Mouse (Mus musculus): Measurements from ENCODE around the gene Sdhc. TPM values are rescaled to one million over a fixed set of nuclear protein-coding genes. Genes with fewer than 3 reads are reported as not detected.

The Sdhc gene
- polyA plus RNA-seq, 1 experiment from 2014 or later, result 295 TPM

- peak within 1 kb of the TSS; percentile 77 for H3K4me2 ChIP-seq (ENCODE audit: low read length)
- under 1% methylated on average over 24 of the region's 24 CpGs for WGBS
- peak within 1 kb of the TSS; percentile 44 for H3K4me3 ChIP-seq (replicated peaks; ENCODE audit: low read depth, low read length)
- no peaks in the 10 kb centered on the region for H3K4me1 ChIP-seq (ENCODE audit: control insufficient read depth, insufficient read depth, low read length)
- no peaks in the 10 kb centered on the region for H3K36me3 ChIP-seq (ENCODE audit: control insufficient read depth, insufficient read depth, low read length)
- no peaks in the 10 kb centered on the region for H3K27me3 ChIP-seq (ENCODE audit: control insufficient read depth, insufficient read depth, low read length)
- no peaks in the 10 kb centered on the region for H3K9me3 ChIP-seq (ENCODE audit: control insufficient read depth, low read length)
- ATAC-seq (ENCODE audit: low FRiP score, low TSS enrichment) (no peak), DNase-seq (peak; percentile 59)
- no peak within 1 kb of the TSS; the same call in 1 of the 2 replicates for H3K27ac ChIP-seq (replicated peaks; ENCODE audit: low read depth, low read length)
- peak within 1 kb of the TSS; percentile 45 for H3K9ac ChIP-seq (replicated peaks; ENCODE audit: low read length)
Observed at GRCm38 (mm10) chr1:171113873-171114299, 36.5 kb downstream of the Sdhc start, which contains the start of gene Cfap126. Cfap126 (plus strand) TSS chr1:171113918.

- Histone ChIP-seq H3K9me3 (ENCODE audit: control insufficient read depth, low read length) (no peaks in the 10 kb centered on the region), H3K27ac (replicated peaks; ENCODE audit: low read depth, low read length) (no peak overlapping the region), H3K9ac (replicated peaks; ENCODE audit: low read length) (no peak overlapping the region), H3K4me3 (replicated peaks; ENCODE audit: low read depth, low read length) (no peak overlapping the region), H3K4me1 (ENCODE audit: control insufficient read depth, insufficient read depth, low read length) (no peaks in the 10 kb centered on the region), H3K36me3 (ENCODE audit: control insufficient read depth, insufficient read depth, low read length) (no peaks in the 10 kb centered on the region), H3K27me3 (ENCODE audit: control insufficient read depth, insufficient read depth, low read length) (no peaks in the 10 kb centered on the region), H3K4me2 (ENCODE audit: low read length) (peak overlapping the region; percentile 77)
- ATAC-seq (ENCODE audit: low FRiP score, low TSS enrichment), result no peak
- DNase-seq, result no peak
- WGBS, result 84% methylated on average over 4 of the region's 4 CpGs
Observed at GRCm38 (mm10) chr1:171112986-171113385, 37.4 kb downstream of the Sdhc start.

GRCm38 (mm10) chr1:171111781-171112575 is 38.4 kb downstream of the Sdhc start:
- Histone ChIP-seq H3K4me3 (replicated peaks; ENCODE audit: low read depth, low read length) (peak overlapping the region; percentile 51), H3K4me1 (ENCODE audit: control insufficient read depth, insufficient read depth, low read length) (no peaks in the 10 kb centered on the region), H3K9me3 (ENCODE audit: control insufficient read depth, low read length) (no peaks in the 10 kb centered on the region), H3K36me3 (ENCODE audit: control insufficient read depth, insufficient read depth, low read length) (no peaks in the 10 kb centered on the region), H3K4me2 (ENCODE audit: low read length) (peak overlapping the region; percentile 55), H3K27ac (replicated peaks; ENCODE audit: low read depth, low read length) (no peak overlapping the region), H3K9ac (replicated peaks; ENCODE audit: low read length) (peak overlapping the region; percentile 37; the same call in 1 of the 2 replicates), H3K27me3 (ENCODE audit: control insufficient read depth, insufficient read depth, low read length) (no peaks in the 10 kb centered on the region)
- DNase-seq (peak; percentile 60), ATAC-seq (ENCODE audit: low FRiP score, low TSS enrichment) (no peak)
- WGBS, result 2% methylated on average over 15 of the region's 15 CpGs

- DNase-seq, result peak; percentile 97
- Histone ChIP-seq H3K4me2 (ENCODE audit: low read length) (peak overlapping the region; percentile 55), H3K36me3 (ENCODE audit: control insufficient read depth, insufficient read depth, low read length) (no peaks in the 10 kb centered on the region), H3K27me3 (ENCODE audit: control insufficient read depth, insufficient read depth, low read length) (no peaks in the 10 kb centered on the region), H3K9me3 (ENCODE audit: control insufficient read depth, low read length) (no peaks in the 10 kb centered on the region), H3K9ac (replicated peaks; ENCODE audit: low read length) (peak overlapping the region; percentile 48), H3K4me1 (ENCODE audit: control insufficient read depth, insufficient read depth, low read length) (no peaks in the 10 kb centered on the region), H3K4me3 (replicated peaks; ENCODE audit: low read depth, low read length) (peak overlapping the region; percentile 51), H3K27ac (replicated peaks; ENCODE audit: low read depth, low read length) (peak overlapping the region; percentile 80)
- peak; percentile 92 for ATAC-seq (ENCODE audit: low FRiP score, low TSS enrichment)
- under 1% methylated on average over 38 of the region's 38 CpGs for WGBS
Observed at GRCm38 (mm10) chr1:171111020-171111780, 39.2 kb downstream of the Sdhc start.

- H3K4me2 ChIP-seq (ENCODE audit: low read length), result peak overlapping the region; percentile 55
- no peak for DNase-seq
- no peaks in the 10 kb centered on the region for H3K4me1 ChIP-seq (ENCODE audit: control insufficient read depth, insufficient read depth, low read length)
- WGBS, result 4% methylated on average over 15 of the region's 15 CpGs
- H3K27ac ChIP-seq (replicated peaks; ENCODE audit: low read depth, low read length), result peak overlapping the region; percentile 80
- ATAC-seq (ENCODE audit: low FRiP score, low TSS enrichment), result peak; percentile 61
- H3K27me3 ChIP-seq (ENCODE audit: control insufficient read depth, insufficient read depth, low read length), result no peaks in the 10 kb centered on the region
- H3K9ac ChIP-seq (replicated peaks; ENCODE audit: low read length), result peak overlapping the region; percentile 48
- H3K9me3 ChIP-seq (ENCODE audit: control insufficient read depth, low read length), result no peaks in the 10 kb centered on the region
- H3K36me3 ChIP-seq (ENCODE audit: control insufficient read depth, insufficient read depth, low read length), result no peaks in the 10 kb centered on the region
- H3K4me3 ChIP-seq (replicated peaks; ENCODE audit: low read depth, low read length), result peak overlapping the region; percentile 51
Observed at GRCm38 (mm10) chr1:171110659-171111019, 39.8 kb downstream of the Sdhc start.

GRCm38 (mm10) chr1:171109620-171110019 is 40.8 kb downstream of the Sdhc start:
- Histone ChIP-seq H3K9me3 (ENCODE audit: control insufficient read depth, low read length) (no peaks in the 10 kb centered on the region), H3K27me3 (ENCODE audit: control insufficient read depth, insufficient read depth, low read length) (no peaks in the 10 kb centered on the region), H3K9ac (replicated peaks; ENCODE audit: low read length) (no peak overlapping the region), H3K4me1 (ENCODE audit: control insufficient read depth, insufficient read depth, low read length) (no peaks in the 10 kb centered on the region), H3K36me3 (ENCODE audit: control insufficient read depth, insufficient read depth, low read length) (no peaks in the 10 kb centered on the region), H3K27ac (replicated peaks; ENCODE audit: low read depth, low read length) (no peak overlapping the region), H3K4me2 (ENCODE audit: low read length) (no peak overlapping the region), H3K4me3 (replicated peaks; ENCODE audit: low read depth, low read length) (no peak overlapping the region)
- 37% methylated on average over 9 of the region's 9 CpGs for WGBS
- ATAC-seq (ENCODE audit: low FRiP score, low TSS enrichment) (no peak), DNase-seq (no peak)

GRCm38 (mm10) chr1:171105226-171105625 is 45.2 kb downstream of the Sdhc start:
- no peaks in the 10 kb centered on the region for H3K27me3 ChIP-seq (ENCODE audit: control insufficient read depth, insufficient read depth, low read length)
- no peak overlapping the region for H3K4me3 ChIP-seq (replicated peaks; ENCODE audit: low read depth, low read length)
- WGBS, result 76% methylated on average over 6 of the region's 6 CpGs
- H3K4me1 ChIP-seq (ENCODE audit: control insufficient read depth, insufficient read depth, low read length), result no peaks in the 10 kb centered on the region
- DNase-seq (no peak), ATAC-seq (ENCODE audit: low FRiP score, low TSS enrichment) (no peak)
- H3K9ac ChIP-seq (replicated peaks; ENCODE audit: low read length), result no peak overlapping the region
- no peaks in the 10 kb centered on the region for H3K36me3 ChIP-seq (ENCODE audit: control insufficient read depth, insufficient read depth, low read length)
- no peak overlapping the region for H3K27ac ChIP-seq (replicated peaks; ENCODE audit: low read depth, low read length)
- no peaks in the 10 kb centered on the region for H3K9me3 ChIP-seq (ENCODE audit: control insufficient read depth, low read length)
- no peak overlapping the region for H3K4me2 ChIP-seq (ENCODE audit: low read length)

- Histone ChIP-seq H3K27me3 (ENCODE audit: control insufficient read depth, insufficient read depth, low read length) (no peaks in the 10 kb centered on the region), H3K9me3 (ENCODE audit: control insufficient read depth, low read length) (no peaks in the 10 kb centered on the region), H3K36me3 (ENCODE audit: control insufficient read depth, insufficient read depth, low read length) (no peaks in the 10 kb centered on the region), H3K4me1 (ENCODE audit: control insufficient read depth, insufficient read depth, low read length) (no peaks in the 10 kb centered on the region), H3K4me3 (replicated peaks; ENCODE audit: low read depth, low read length) (peak overlapping the region; percentile 60), H3K9ac (replicated peaks; ENCODE audit: low read length) (no peak overlapping the region), H3K27ac (replicated peaks; ENCODE audit: low read depth, low read length) (no peak overlapping the region), H3K4me2 (ENCODE audit: low read length) (peak overlapping the region; percentile 57)
- no peak for DNase-seq
- WGBS, result 12% methylated on average over 10 of the region's 10 CpGs
- ATAC-seq (ENCODE audit: low FRiP score, low TSS enrichment), result no peak
Observed at GRCm38 (mm10) chr1:171103179-171103840, 47.1 kb downstream of the Sdhc start.

All from midbrain, embryonic 14.5 days (tissue).